Mouse (Mus musculus) G1E (cell line): ENCODE results near the gene Ubn1.

Experiments used
- CTCF ChIP-seq: IDR thresholded peaks from 2 replicates; pipeline ENCODE4 v1.5.1; 2012; ENCODE audit warnings: low read depth, low read length, inconsistent platforms, mixed read lengths
- GATA1 ChIP-seq: IDR thresholded peaks from 2 replicates; pipeline ENCODE4 v1.6.1; 2012; ENCODE audit warnings: borderline replicate concordance, low read length, inconsistent platforms, mixed read lengths
- GATA2 ChIP-seq: IDR thresholded peaks from 2 replicates; pipeline ENCODE4 v1.6.1; 2012; ENCODE audit warnings: low read depth, low read length, inconsistent platforms, borderline replicate concordance
- TAL1 ChIP-seq: conservative IDR thresholded peaks from 2 replicates; pipeline ENCODE4 v1.6.1; 2012; ENCODE audit warnings: low read depth, low read length, inconsistent platforms, mixed read lengths

DNA sequence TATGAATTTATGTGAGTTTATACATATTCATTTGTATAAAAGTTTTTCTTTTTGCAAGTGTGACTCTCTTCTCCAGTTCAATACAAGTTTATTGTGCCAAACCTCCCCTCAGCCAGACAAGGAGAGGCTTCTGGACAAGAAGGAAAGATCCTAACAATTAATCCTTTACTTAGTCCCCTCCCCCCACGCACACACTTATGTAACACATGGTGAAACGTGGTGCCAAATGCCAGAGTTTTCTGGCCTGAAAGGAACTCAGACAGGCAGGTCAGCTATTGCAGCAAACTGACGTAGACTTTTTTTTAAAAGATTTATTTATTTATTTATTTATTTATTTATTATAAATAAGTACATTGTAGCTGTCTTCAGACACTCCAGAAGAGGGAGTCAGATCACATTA lies 49.2 kb upstream of the Ubn1 start:
- TF ChIP-seq CTCF = no peak
- TF ChIP-seq TAL1 = no peak
- TF ChIP-seq GATA1 = no peak
- no peak for TF ChIP-seq GATA2
